Comparison of ENCODE assay signal across 30 mouse cellular contexts in genomic region chr13:23864711-23865110, GRCm38 (mm10). TPM values are rescaled to one million over a fixed set of nuclear protein-coding genes. Genes with fewer than 3 reads are reported as not detected.
DNase-seq lines count a peak whose midpoint lies in the region; ATAC-seq and TF ChIP-seq lines count a peak whose summit lies in the region.
"Had no signal": no experiment of that assay in that cellular context is flagged by ENCODE, and none has a peak within 500 bp of the region (broad histone marks: within the 10 kb centered on the region; RNA-seq: fewer than 3 reads in every experiment).

No protein-coding gene starts in this region.

- peak; percentile 12 for DNase-seq in gastrocnemius, postnatal 14 days
- DNase-seq in gastrocnemius, adult 2 months = no peak
- DNase-seq in kidney, postnatal 10 days = peak; percentile 58
- peak; percentile 43 for DNase-seq in testis, postnatal 10 days (ENCODE audit: low spot score)
- no peak for DNase-seq in testis, postnatal 14 days (ENCODE audit: low spot score)
- DNase-seq in frontal cortex, postnatal 25 days (ENCODE audit: low spot score in 2 of 2) = no peak
- DNase-seq: adrenal gland, postnatal 36 days; cerebellum, adult 11-12 months; cerebellum, postnatal 36 days; heart, adult 18-20 months; right cerebral cortex, postnatal 25 days had no signal

- no peaks in the 10 kb centered on the region for H3K9me3 ChIP-seq in kidney, embryonic 14.5 days (ENCODE audit: control insufficient read depth, low read length)
- H3K9me3 ChIP-seq: hindbrain, embryonic 15.5 days; limb, embryonic 15.5 days; lung, embryonic 15.5 days; megakaryocyte, embryonic 14.5 days; midbrain, embryonic 15.5 days; neural tube, embryonic 15.5 days had no signal

- no peak for ATAC-seq in kidney, embryonic 14.5 days (ENCODE audit: low FRiP score, low TSS enrichment)
- ATAC-seq: intestine, postnatal 0 days; midbrain, embryonic 15.5 days had no signal

- no peak overlapping the region for H3K9ac ChIP-seq in kidney, embryonic 14.5 days (ENCODE audit: low read depth, low read length)
- H3K9ac ChIP-seq: hindbrain, embryonic 15.5 days; limb, embryonic 15.5 days; lung, embryonic 15.5 days; midbrain, embryonic 15.5 days; neural tube, embryonic 15.5 days had no signal

- intact Hi-C loops in gastrocnemius, postnatal 14 days (cut with DNase I; ENCODE audit: low total_unique reads) = no loop called here
- intact Hi-C loops in gastrocnemius, adult 2 months (cut with DNase I) = no loop called here

- WGBS in kidney, embryonic 14.5 days = 80% methylated on average over 9 of the region's 9 CpGs

- TF ChIP-seq CTCF in gastrocnemius, adult 2 months (IDR thresholded peaks at IDR 0.05) = no peak

- no peak overlapping the region for H3K27ac ChIP-seq in gastrocnemius, adult 2 months
- H3K27ac ChIP-seq in kidney, embryonic 14.5 days (ENCODE audit: low read depth, low read length) = no peak overlapping the region
- H3K27ac ChIP-seq: hindbrain, embryonic 15.5 days; limb, embryonic 15.5 days; lung, embryonic 15.5 days; midbrain, embryonic 15.5 days; neural tube, embryonic 15.5 days had no signal

- no peak overlapping the region for H3K4me3 ChIP-seq in gastrocnemius, adult 2 months
- H3K4me3 ChIP-seq in kidney, embryonic 14.5 days (ENCODE audit: low read length) = no peak overlapping the region
- H3K4me3 ChIP-seq: hindbrain, embryonic 15.5 days; limb, embryonic 15.5 days; lung, embryonic 15.5 days; megakaryocyte, embryonic 14.5 days; midbrain, embryonic 15.5 days; neural tube, embryonic 15.5 days had no signal

- H3K4me1 ChIP-seq in kidney, embryonic 14.5 days (ENCODE audit: control insufficient read depth, insufficient read depth, low read length) = no peaks in the 10 kb centered on the region
- H3K4me1 ChIP-seq: hindbrain, embryonic 15.5 days; midbrain, embryonic 15.5 days; neural tube, embryonic 15.5 days had no signal

- no peaks in the 10 kb centered on the region for H3K27me3 ChIP-seq in kidney, embryonic 14.5 days (ENCODE audit: control insufficient read depth, insufficient read depth, low read length)
- H3K27me3 ChIP-seq: CH12.LX; hindbrain, embryonic 15.5 days; limb, embryonic 15.5 days; lung, embryonic 15.5 days; midbrain, embryonic 15.5 days; neural tube, embryonic 15.5 days had no signal

- H3K4me2 ChIP-seq in kidney, embryonic 14.5 days (replicated peaks; ENCODE audit: low read depth, low read length) = no peak overlapping the region
- H3K4me2 ChIP-seq: hindbrain, embryonic 15.5 days; limb, embryonic 15.5 days; lung, embryonic 15.5 days; midbrain, embryonic 15.5 days; neural tube, embryonic 15.5 days had no signal

- no peaks in the 10 kb centered on the region for H3K36me3 ChIP-seq in kidney, embryonic 14.5 days (ENCODE audit: control insufficient read depth, insufficient read depth, low read length)
- H3K36me3 ChIP-seq: hindbrain, embryonic 15.5 days; limb, embryonic 15.5 days; lung, embryonic 15.5 days; midbrain, embryonic 15.5 days; neural tube, embryonic 15.5 days had no signal

RNA-seq across cellular contexts. Expression of gene Slc17a1, which starts 2.8 kb away (rescaled TPM):
- total RNA-seq in gastrocnemius, postnatal 14 days (2021) = not detected
- not detected for total RNA-seq in gastrocnemius, adult 2 months (2021)
- polyA plus RNA-seq in kidney, embryonic 14.5 days (2014; fragmentation: Nextera tagmentation; extraction: Ambion mirVana) = 0.47 and 1.6 TPM in 2 replicates
- total RNA-seq: adrenal gland, postnatal 36 days; CH12.LX; gastrocnemius, adult 8-10 months; heart, adult 18-20 months; heart, postnatal 25 days; left cerebral cortex, adult 18-20 months; left cerebral cortex, postnatal 36 days; MEL had no signal
- polyA plus RNA-seq: forebrain, embryonic 11.5 days; hindbrain, embryonic 15.5 days; limb, embryonic 15.5 days; midbrain, embryonic 15.5 days; neural tube, embryonic 15.5 days; stomach, embryonic 14.5 days; urinary bladder, adult 2 months had no signal

RNA-seq across cellular contexts. Expression of gene Slc17a3, which starts 25.5 kb away (rescaled TPM):
- not detected for total RNA-seq in gastrocnemius, postnatal 14 days (2021)
- not detected for total RNA-seq in gastrocnemius, adult 2 months (2021)
- polyA plus RNA-seq in kidney, embryonic 14.5 days (2014; fragmentation: Nextera tagmentation; extraction: Ambion mirVana) = 0.53 and 1.1 TPM in 2 replicates
- total RNA-seq: CH12.LX; gastrocnemius, adult 8-10 months; heart, adult 18-20 months; heart, postnatal 25 days; left cerebral cortex, adult 18-20 months; left cerebral cortex, postnatal 36 days; MEL had no signal
- polyA plus RNA-seq: forebrain, embryonic 11.5 days; hindbrain, embryonic 15.5 days; lung, embryonic 15.5 days; midbrain, embryonic 15.5 days; stomach, embryonic 14.5 days; thymus, postnatal 0 days; urinary bladder, adult 2 months had no signal

RNA-seq across cellular contexts. Expression of gene Slc17a4, which starts 50.1 kb away (rescaled TPM):
- not detected for total RNA-seq in gastrocnemius, postnatal 14 days (2021)
- total RNA-seq in gastrocnemius, adult 2 months (2021) = not detected
- 2.0 and 2.5 TPM in 2 replicates for polyA plus RNA-seq in kidney, embryonic 14.5 days (2014; fragmentation: Nextera tagmentation; extraction: Ambion mirVana)
- total RNA-seq: gastrocnemius, adult 8-10 months; heart, adult 18-20 months; heart, postnatal 25 days; left cerebral cortex, adult 18-20 months; left cerebral cortex, postnatal 36 days; MEL had no signal
- polyA plus RNA-seq: forebrain, embryonic 11.5 days; hindbrain, embryonic 15.5 days; limb, embryonic 15.5 days; lung, embryonic 15.5 days; midbrain, embryonic 15.5 days had no signal

RNA-seq across cellular contexts. Expression of gene Slc17a2, which starts 57.9 kb away (rescaled TPM):
- not detected for total RNA-seq in gastrocnemius, postnatal 14 days (2021)
- not detected for total RNA-seq in gastrocnemius, adult 2 months (2021)
- 0.07 and 0.12 TPM in 2 replicates for polyA plus RNA-seq in kidney, embryonic 14.5 days (2014; fragmentation: Nextera tagmentation; extraction: Ambion mirVana)
- total RNA-seq: CH12.LX; gastrocnemius, adult 8-10 months; heart, adult 18-20 months; heart, postnatal 25 days; left cerebral cortex, adult 18-20 months; left cerebral cortex, postnatal 36 days; MEL had no signal
- polyA plus RNA-seq: forebrain, embryonic 11.5 days; hindbrain, embryonic 15.5 days; limb, embryonic 15.5 days; lung, embryonic 15.5 days; midbrain, embryonic 15.5 days; neural tube, embryonic 15.5 days; spleen, adult 2 months; thymus, postnatal 0 days; urinary bladder, adult 2 months had no signal

Comparison
In these comparisons a context has a peak if more than half of its experiments do, and no peak if none do; other contexts are left out.
1. DNase-seq: peak in gastrocnemius, postnatal 14 days (single experiment), kidney, postnatal 10 days (single experiment) and testis, postnatal 10 days (single experiment); none in gastrocnemius, adult 2 months (single experiment), testis, postnatal 14 days (single experiment) and frontal cortex, postnatal 25 days (0 of 2).